Mouse (Mus musculus): Measurements from ENCODE around the gene Setdb1.

- no peak for TF ChIP-seq CTCF (IDR thresholded peaks at IDR 0.05; ENCODE audit: low read depth)
- TF ChIP-seq EP300 (IDR thresholded peaks at IDR 0.05; ENCODE audit: low read depth), result no peak
Measured at GRCm38 (mm10) chr3:95284501-95285281, 72.3 kb downstream of the Setdb1 start.

Measured in liver, embryonic 14.5 days (tissue).